ENCODE assay signal across 9 mouse cellular contexts in genomic region chr12:69458170-69458841, GRCm38 (mm10).
DNase-seq lines count a peak whose midpoint lies in the region; ATAC-seq lines count a peak whose summit lies in the region.
"Had no signal": no experiment of that assay in that cellular context is flagged by ENCODE, and none has a peak within 500 bp of the region (broad histone marks: within the 10 kb centered on the region; RNA-seq: fewer than 3 reads in every experiment).

No protein-coding gene starts in this region.

- no peak overlapping the region for H3K9ac ChIP-seq in lung, embryonic 15.5 days
- H3K9ac ChIP-seq: limb, embryonic 12.5 days had no signal

- no peaks in the 10 kb centered on the region for H3K27me3 ChIP-seq in lung, embryonic 15.5 days
- H3K27me3 ChIP-seq: limb, embryonic 12.5 days had no signal

- H3K4me1 ChIP-seq in lung, embryonic 15.5 days, result peaks cover 10% of the 10 kb centered on the region

- H3K27ac ChIP-seq in lung, embryonic 15.5 days, result peak overlapping the region; percentile 60
- H3K27ac ChIP-seq: limb, embryonic 12.5 days had no signal

- H3K36me3 ChIP-seq in lung, embryonic 15.5 days, result no peaks in the 10 kb centered on the region
- H3K36me3 ChIP-seq: limb, embryonic 12.5 days had no signal

- WGBS in lung, embryonic 15.5 days, result 34% methylated on average over 14 of the region's 14 CpGs

- no peak overlapping the region for H3K4me2 ChIP-seq in lung, embryonic 15.5 days
- H3K4me2 ChIP-seq: limb, embryonic 12.5 days had no signal

- peak; percentile 13 for DNase-seq in kidney, adult 18-20 months
- no peak for DNase-seq in kidney, postnatal 10 days
- DNase-seq in B cell, adult 2 months, result peak; percentile 26 to 28
- peak; percentile 33 for DNase-seq in T-cell, adult 2 months (ENCODE audit: low spot score)
- peak; percentile 75 for DNase-seq in thymus, postnatal 14 days
- DNase-seq in layer of hippocampus, adult 9-10 months (ENCODE audit: low spot score), result no peak

- no peak overlapping the region for H3K4me3 ChIP-seq in lung, embryonic 15.5 days
- H3K4me3 ChIP-seq: limb, embryonic 12.5 days had no signal

- H3K9me3 ChIP-seq in lung, embryonic 15.5 days, result no peaks in the 10 kb centered on the region
- H3K9me3 ChIP-seq: limb, embryonic 12.5 days had no signal

- peak; percentile 64 for ATAC-seq in granulocyte monocyte progenitor cell, adult 5-6 weeks (replicated peaks; ENCODE audit: poor library complexity, severe bottlenecking)
- peak; percentile 56; the same call in 1 of the 2 replicates for ATAC-seq in lung, embryonic 15.5 days (ENCODE audit: borderline replicate concordance, extremely low read depth, low FRiP score, low TSS enrichment)

Comparison
In these comparisons a context has a peak if more than half of its experiments do, and no peak if none do; other contexts are left out.
1. DNase-seq: peak in kidney, adult 18-20 months (single experiment), B cell, adult 2 months (2 of 2), T-cell, adult 2 months (single experiment) and thymus, postnatal 14 days (single experiment); none in kidney, postnatal 10 days (single experiment) and layer of hippocampus, adult 9-10 months (single experiment).